Mouse (Mus musculus): Measurements from ENCODE around the gene Gramd1c.

Gene Gramd1c

DNA sequence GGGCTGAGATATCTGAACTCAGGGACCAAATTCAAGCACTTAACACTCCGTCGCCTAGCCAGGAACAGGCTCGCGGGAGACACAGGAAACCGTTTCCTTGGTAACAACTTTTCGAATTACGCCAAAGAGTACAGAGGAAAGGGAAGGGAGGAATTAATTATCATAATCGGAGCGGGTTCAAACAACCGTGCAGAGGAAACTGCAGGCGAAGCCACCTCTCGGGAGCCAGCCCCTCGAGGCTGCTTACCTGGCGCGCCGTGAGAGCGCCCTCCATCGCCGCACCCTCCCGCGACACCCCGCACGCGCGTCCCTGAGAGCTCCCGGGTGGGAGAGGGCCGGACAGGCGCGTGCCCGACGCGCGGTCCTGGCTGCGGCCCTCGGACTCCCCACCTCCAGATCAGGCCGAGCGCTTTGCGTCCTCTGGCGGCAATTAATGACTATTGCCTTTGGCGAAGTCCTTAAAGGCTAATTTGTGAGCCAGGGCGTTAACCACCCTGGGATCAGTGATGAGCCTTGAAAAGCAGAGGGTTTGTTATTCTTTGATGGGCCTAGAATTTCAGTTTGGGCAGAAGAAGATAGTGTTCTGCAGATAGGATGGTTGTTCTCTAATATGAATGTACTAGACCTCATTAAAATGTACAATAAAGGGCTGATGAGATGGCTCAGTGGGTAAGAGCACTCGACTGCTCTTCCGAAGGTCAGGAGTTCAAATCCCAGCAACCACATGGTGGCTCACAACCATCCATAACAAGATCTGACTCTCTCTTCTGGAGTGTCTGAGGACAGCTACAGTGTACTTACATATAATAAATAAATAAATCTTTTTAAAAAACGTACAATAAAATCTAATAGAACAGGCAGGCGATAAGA, at the start of gene Gramd1c:
Gene Gramd1c (minus strand): TSS at position 321 of the 870 bp plus-strand sequence.
- DNase-seq (ENCODE audit: low spot score), result peak; percentile 59

DNA sequence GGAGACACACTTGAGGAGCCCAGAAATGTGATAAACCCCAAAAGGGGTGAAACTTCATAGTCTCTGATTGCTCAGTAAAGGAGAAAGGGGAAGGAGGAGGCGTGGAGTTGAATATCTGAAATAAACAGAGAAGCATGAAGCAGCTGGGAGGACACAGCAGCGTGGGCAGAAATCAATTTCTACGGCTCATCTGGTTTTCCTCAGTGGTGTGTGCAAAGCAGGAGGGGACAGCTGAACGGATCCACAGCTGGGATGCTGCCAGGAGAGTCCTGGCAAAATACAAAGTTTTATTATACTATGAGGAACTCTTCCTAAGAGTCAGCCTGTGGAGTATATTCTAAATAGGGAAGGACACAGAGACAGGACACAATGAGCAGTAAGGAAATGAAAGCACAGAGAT, 45.9 kb upstream of the Gramd1c start:
- DNase-seq (ENCODE audit: low spot score), result no peak

DNA sequence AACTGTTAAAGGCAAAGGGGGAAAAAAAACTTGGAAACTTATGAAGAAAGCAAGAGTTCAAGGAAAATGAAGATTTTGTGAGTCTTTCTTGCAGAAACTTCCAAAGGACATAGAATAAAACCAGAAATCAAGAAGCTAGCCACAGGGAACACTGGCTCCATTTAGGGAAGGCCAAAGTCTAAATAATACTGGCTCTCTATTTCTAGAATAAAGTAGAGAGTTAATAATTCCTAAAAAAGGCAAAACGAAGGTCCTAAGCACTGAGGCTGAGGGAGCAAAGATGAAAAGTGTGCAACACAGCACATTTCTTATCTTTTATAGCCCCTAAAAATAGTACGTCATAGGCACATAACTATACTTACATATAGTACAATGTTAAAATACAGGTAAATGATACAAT, 42.1 kb upstream of the Gramd1c start:
- no peak for DNase-seq (ENCODE audit: low spot score)

DNA sequence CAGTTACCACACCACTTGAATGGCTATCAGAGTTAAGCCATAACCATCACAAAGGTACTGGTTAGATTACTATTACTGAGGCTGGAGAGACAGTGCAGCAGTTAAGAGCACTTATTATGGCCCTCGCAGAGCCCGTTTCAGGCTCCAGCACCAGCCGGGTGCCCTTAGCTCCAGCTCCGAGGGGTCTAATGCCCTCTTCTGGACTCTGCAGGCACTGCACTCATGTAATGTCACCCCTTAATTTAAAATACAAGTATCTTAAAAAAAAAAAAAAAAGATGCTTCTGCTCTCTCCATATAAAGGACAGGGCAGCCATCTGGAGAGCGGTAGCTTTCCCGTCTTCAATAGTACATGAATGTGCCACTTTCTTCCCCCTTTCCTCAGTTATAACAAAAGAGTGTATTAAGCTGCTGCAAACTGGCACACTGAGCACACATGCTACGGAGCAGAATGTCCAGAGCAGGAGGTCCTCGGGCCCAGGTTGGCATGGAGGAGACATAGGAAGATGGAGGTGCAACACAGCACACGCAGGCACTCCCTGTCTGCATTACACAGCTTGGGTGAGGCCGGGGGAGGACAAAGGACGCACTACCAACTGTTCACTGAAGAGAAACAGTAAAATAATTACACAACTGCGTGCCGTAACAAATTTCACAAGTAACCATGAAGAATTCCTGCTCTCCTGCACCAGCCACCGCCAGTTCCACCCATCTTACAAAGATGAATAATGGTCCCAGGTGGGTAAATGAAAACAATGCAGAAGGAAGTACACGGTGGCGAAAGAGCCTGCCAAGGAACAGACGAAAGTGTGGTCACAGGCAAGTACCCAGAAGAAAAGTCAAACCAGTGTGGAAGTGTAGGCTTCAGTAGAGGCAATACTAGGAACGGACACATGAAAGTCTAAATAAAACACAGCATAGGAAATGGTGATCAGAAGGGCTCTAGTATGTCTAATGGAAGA, 40.9 kb upstream of the Gramd1c start:
- DNase-seq (ENCODE audit: low spot score), result no peak

DNA sequence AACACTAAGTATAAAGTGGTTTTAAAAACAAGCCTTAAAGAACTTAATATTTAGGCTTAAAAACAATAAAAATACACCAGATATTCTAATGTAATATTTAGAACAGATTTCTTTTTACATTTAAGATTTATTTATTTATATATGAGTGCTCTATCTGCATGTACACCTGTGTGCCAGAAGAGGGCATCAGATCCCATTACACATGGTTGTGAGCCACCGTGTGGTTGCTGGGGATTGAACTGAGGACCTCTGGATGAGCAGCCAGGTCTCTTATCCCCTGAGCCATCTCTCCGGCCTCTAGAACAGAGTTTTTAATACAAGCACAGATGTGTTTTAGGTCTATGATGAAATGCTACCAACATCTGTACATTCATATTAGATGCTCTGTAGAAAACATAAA, 39.8 kb upstream of the Gramd1c start:
- no peak for DNase-seq (ENCODE audit: low spot score)

DNA sequence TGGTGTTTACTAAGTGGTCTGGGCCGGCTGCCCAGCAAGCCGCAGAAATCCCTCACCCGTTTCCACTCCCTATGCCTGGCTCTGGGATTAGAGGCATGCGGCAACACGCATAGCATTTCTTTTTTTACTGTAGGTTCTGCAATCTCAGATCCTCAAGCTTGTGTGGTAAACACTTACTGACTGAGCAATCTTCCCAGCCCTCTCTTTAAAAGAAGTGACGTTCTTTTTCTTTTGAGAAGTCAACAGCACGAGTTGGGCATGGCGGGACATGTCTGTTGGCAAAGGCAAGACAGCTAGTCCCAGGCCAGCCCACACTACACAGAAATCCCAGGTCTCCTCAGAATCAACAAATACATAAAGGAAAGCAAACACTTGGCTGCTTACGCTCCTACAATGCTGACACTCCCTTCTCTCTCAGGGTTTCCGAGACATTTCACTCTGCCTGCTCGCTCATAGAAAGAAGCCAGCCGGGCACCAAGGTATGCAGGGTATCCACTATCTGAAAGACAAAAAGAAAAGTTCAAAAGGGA, 38.1 kb upstream of the Gramd1c start:
- DNase-seq (ENCODE audit: low spot score), result no peak

DNA sequence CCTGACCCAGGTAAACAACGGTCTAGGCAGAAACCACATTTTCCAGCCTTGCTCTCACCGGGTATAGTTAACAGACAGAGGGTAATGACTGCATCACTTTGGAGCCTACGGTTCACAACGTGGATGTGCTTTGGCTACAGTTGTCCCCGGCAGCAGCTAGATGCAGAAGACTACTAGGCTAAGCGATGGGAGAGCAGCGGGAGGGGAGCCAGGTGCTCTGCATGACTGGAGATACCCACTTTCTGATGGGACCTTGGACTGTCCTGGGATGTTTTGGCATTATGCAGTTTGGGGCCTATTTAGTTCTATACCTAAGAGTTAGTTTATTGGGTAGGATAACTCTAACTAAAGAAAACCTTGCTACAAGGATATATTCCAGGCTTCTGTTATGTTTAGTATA, 36.2 kb upstream of the Gramd1c start:
- no peak for DNase-seq (ENCODE audit: low spot score)

DNA sequence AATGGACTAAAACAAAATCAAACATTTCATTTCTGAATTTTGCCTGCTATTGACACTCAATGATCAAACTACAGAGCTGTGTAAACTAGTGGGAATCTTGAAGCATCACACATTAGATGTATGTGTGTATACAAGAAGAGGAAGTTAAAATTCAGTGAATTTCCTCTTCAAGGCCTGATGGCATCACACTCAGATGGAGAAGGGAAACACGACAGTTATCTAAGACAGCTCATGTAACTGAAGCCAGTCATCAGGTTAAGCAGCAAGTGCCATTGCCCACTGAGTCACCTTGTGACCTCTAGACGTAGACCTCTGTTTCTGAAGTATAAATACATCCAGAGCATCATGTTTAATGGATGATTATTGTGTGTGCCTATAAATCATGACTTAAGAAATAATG, 24.5 kb upstream of the Gramd1c start:
- no peak for DNase-seq (ENCODE audit: low spot score)

DNA sequence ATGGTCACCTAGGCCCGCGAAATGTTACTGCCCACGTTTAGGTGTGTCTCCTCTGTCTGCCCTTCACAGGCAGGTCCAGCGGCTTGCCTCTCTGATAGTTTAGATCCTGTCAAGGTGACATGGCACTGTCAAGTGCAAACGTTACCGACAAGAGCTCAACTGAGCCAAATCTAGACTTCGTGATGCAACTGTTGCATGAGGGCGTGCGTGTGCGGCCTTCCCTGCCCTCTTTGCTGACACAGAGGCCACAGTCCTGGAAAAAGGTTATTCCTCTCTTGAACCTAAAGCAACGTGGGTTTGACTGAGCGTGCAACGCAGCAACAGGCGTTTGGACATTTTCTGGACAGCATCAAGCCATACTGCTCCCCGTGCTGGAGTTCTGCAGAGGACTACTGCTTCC, 1.8 kb downstream of the Gramd1c start:
- no peak for DNase-seq (ENCODE audit: low spot score)

DNA sequence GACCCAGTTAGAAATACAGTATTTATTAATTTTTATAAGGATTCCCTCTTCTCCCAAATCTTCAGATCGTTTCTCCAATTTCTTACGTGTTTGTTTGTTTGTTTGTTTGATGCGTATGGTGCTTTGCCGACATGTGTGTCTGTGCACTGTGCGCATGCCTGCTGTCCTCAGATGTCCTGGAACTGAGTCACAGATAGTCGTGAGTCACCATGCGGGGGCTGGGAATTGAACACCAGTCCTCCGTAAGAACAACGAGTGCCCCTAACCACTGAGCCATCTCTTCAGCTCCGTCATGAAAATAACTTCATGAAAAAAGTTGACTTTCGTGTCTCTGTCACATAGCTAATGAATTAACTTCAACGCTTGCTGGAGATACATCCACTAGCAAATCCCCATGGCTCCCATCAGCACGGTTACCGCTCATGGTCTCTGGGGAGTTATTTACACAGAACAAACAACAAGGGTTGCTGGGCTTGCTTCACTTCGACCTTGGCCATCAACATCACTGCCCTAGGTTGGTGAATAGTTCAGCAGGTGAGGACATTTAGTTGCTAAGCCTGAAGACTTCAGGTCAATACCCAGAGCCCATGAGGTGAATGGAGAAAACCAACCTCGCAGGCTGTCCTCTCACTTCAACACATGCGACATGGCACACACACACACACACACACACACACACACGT, 2.4 kb downstream of the Gramd1c start:
- DNase-seq (ENCODE audit: low spot score), result no peak

DNA sequence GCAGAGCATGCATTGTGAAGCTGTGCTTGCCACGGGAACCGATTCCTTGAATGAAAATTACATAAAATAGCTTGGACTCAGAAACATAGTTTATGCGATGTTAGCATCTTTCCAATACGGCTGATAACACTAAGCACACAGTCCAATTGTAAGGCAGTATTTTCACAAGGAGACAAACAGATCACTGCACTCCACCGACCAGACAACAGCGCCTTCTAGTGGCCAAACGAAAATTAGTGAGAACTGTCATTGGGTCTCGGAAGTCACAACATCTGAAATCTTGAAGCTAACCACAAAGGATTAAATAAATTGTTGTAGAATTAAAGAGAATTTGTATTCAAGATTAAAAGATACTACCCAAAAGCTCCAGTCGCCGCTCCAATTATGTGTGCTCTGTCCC, 4.4 kb downstream of the Gramd1c start:
- DNase-seq (ENCODE audit: low spot score), result peak; percentile 78

DNA sequence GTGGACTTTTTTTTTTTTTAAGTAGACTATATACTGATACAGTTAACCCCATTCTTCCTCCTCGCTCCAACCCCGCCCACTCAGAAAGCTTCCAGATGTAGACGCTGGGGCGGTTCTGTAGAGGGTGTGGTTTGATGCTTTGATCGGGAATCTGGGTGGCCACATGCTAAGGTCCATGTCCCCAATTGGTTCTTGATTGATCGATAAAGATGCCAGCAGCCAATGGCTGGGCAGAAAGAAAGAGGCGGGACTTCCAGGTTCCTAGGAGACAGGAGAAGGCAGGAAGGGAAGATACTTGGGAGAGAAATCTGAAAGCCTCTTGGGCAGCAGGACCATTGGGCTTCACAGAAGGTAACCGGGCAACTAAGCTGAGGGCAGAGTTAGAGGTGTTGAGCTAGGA, 7.4 kb downstream of the Gramd1c start:
- no peak for DNase-seq (ENCODE audit: low spot score)

DNA sequence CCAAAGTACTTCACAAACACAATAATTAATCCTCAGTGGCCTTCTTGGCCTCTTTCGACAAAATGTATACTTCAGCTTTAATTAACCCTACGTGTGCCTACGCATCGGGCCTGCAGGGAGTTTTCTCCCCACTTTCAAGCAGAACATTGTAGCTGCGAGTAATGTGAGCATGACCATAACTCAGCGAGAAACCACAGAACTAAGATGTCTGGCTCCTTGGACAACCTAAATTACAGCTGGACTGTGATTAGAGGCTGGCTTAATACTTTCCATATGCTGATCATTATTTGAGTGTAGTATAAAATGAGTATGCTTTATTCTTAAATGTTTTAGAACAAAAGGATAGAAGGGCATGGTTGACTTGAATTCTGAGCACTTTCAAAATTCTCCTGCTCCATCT, 9.9 kb downstream of the Gramd1c start:
- no peak for DNase-seq (ENCODE audit: low spot score)

DNA sequence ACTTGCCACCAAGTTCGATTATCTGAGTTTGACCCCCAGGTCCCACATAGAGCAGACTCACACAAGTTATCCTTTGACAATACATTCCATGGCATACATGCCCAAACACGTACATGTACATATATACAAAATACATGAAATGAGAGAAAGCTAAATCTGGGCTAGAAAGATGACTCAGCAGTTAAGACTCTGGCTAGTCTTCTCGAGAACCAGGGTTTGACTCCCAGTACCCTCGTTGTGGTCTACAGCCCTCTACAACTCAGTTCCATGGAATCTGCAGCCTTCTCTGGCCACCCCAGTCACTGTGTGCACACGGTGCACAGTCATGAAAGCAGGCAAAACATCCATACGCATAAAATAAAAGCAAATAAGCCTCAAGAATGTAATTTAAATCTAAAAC, 10.8 kb downstream of the Gramd1c start:
- no peak for DNase-seq (ENCODE audit: low spot score)

DNA sequence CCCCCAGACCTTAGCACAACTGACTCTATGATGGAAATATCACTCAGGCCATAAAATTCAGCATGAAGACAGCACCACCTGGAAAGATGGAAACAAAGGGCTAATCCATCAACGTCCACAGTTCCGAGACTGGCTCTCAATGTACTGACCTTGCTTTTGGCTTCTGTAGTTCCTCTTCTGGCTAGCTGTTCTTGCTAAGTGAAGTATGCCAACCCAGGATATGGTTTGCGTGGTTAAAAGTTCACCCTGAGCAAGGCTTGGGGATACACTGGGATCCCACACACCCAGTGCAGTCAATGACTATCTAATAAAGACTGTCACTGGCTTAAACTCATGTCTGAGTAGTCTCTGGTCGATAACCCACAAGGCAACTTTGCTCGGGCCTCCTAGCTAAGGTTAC, 13.0 kb downstream of the Gramd1c start:
- DNase-seq (ENCODE audit: low spot score), result no peak

DNA sequence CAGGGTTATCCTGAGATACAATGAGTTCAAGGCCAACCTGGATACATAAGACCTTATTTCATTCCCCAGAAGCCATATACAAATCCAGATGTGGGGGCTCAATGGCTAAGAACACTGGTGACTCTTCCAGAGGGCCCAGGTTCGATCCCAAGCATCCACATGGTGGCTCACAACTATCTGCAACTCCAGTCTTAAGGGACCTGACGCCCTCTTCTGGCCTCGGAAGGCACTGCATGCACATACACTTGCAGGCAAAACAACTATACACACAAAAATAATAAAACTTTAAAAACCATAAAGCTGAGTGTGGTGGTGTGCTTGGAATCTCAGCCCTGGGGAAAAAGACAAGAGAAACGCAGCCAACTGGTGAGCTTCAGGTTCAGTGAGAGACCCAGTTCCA, 24.0 kb downstream of the Gramd1c start:
- DNase-seq (ENCODE audit: low spot score), result no peak

DNA sequence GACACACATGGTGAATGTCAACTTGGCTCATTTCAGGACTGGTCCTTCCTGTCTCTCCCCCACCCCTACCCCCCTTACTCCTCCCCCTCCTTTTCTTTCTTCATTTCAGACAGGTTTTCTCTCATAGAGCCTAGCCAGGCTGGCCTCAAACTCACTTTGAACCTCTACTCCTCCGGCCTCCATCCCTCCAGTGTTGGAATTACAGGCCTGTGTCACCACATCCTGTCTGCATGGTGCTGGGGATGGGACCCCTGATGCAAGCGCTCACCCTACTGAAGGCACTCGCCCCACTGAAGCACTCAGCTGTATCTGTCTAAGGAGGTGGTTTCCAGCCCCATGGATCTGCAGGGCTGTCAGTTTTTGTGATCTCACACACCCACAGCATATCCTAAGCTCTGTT, 27.9 kb downstream of the Gramd1c start:
- DNase-seq (ENCODE audit: low spot score), result no peak

DNA sequence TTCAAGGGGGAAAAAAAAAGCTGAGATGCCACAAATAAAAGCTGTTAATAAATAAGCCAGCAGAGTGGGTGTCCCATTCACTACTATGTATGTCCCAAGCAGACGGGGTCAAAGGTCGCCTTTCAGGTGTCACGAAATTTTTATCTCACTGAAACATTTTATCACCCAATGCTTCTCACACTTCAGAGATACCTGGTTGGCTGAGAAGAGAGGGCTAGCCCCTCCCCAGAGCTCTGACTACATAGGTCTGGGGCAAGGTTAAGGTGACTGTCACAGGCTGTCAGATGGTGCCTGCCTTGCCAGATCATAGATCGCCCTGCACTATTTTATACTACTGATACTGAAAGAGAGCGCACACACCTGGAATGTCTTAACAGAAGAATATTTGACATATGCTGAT, 29.8 kb downstream of the Gramd1c start:
- no peak for DNase-seq (ENCODE audit: low spot score)

DNA sequence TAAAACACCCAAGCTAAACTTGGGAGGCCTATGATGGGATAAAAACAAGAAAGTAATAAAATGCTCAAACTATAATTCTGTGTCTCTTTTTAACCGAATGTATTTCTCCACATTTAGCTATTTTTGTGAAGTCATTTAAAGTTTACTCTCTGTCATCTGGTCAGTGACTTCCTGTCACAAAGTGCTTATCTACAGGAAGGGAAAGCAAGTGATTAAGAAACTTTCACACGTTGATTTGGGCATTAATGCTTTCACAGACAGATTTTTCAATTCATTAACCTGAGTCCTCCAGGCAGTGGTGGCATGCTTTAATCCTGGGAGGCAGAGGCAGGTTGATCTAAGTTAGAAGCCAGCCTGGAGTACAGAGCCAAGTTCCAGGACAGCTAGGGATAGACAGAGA, 33.9 kb downstream of the Gramd1c start:
- no peak for DNase-seq (ENCODE audit: low spot score)

DNA sequence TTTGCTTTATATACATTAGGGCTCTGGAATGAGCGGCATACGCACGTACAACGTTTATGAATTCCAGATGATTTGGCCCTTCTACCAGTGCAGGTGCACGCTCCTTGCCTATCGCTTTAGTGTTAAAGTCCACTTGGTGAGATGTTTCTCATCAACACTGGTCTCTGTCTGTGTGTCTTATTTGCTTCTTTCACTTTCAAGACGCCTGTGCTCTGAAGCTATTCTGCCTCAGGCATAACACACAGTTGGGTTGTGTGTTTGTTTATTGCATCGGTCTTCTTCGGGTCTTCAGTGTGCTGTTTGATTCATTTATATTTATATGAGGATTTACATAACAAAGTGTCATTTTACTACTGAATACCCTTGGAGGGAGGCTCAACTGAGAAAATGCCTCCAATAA, 36.3 kb downstream of the Gramd1c start:
- DNase-seq (ENCODE audit: low spot score), result no peak

DNA sequence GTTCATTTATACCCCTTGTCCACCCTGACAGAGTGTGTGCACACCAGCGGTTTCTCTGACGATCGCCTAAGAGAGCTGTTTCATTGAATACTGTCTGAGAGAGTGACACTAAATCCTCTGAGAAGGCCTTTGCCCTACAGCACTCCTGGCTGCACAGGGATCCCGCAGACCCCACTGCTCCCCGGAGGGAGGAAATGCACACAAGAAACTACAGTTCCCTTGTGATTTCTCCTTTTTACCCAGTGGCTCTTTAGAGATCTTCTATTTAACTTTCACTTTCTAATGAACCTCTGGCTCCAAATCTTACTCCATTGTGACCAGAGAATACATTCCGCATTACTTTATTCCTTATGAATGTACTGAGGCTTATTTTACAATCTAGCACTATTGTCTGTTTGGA, 36.9 kb downstream of the Gramd1c start:
- DNase-seq (ENCODE audit: low spot score), result no peak

DNA sequence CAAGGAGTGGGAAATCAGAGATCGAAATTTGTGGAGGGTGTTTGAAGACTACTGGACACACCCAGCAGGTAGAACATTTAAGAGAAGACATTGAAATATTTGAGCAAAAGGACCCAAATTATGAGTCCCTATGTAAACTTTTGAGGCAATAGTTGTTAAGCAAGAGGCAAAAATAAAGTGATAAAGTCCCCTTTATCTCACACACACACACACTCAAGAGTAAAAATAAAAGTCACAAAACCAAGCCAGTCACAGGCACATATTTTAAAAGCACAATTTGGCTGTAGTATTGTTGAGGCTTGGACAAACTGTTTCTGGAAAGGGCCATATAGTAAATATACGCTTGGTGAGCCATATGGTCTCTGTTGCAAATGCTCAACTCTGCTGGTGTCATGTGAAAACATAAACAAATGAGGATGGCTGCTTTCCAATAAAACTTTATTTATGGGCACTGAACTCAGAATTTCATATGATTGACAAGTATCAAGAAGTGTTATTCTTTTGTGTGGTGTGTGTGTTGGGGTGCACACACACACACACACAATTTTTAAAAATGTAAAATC, 44.1 kb downstream of the Gramd1c start:
- no peak for DNase-seq (ENCODE audit: low spot score)

Data from ovary, postnatal 14 days (tissue).